Mouse (Mus musculus) splenic B cell, adult 2 months (primary cell): Measurements from ENCODE around the gene Fam192a.
A peak's percentile ranks its signal among the peaks of the same experiment; 100 is the strongest.

Experiments
- DNase-seq: peaks from one replicate; pipeline ENCODE4 v3.0.0-alpha.2; 2011; ENCODE audit warnings: low read depth, low spot score
- H3K27me3 ChIP-seq: 2 replicates; pipeline ENCODE4 v1.6.1; 2012; ENCODE audit warnings: mild to moderate bottlenecking, low read length, moderate library complexity, mixed read lengths; ENCODE audit not compliant: control insufficient read depth, poor library complexity, insufficient read depth, severe bottlenecking
- H3K36me3 ChIP-seq: 2 replicates; pipeline ENCODE4 v1.6.1; 2012; ENCODE audit warnings: mild to moderate bottlenecking, low read length, moderate library complexity, mixed read lengths; ENCODE audit not compliant: control insufficient read depth, poor library complexity, insufficient read depth, severe bottlenecking

The Fam192a gene

GRCm38 (mm10) chr8:94591691-94592090 lies 10.1 kb downstream of the Fam192a start:
- Histone ChIP-seq H3K27me3 (no peaks in the 10 kb centered on the region), H3K36me3 (peaks cover 8% of the 10 kb centered on the region)
- DNase-seq, result no peak

- Histone ChIP-seq H3K36me3 (peaks cover 10% of the 10 kb centered on the region), H3K27me3 (no peaks in the 10 kb centered on the region)
- peak; percentile 61 for DNase-seq
Observed at GRCm38 (mm10) chr8:94584238-94584817, 17.5 kb downstream of the Fam192a start.

GRCm38 (mm10) chr8:94582569-94582968 lies 19.2 kb downstream of the Fam192a start:
- Histone ChIP-seq H3K36me3 (peaks cover 3% of the 10 kb centered on the region), H3K27me3 (no peaks in the 10 kb centered on the region)
- no peak for DNase-seq

- Histone ChIP-seq H3K36me3 (peaks cover 3% of the 10 kb centered on the region), H3K27me3 (no peaks in the 10 kb centered on the region)
- no peak for DNase-seq
Observed at GRCm38 (mm10) chr8:94581820-94582483, 19.8 kb downstream of the Fam192a start.

- Histone ChIP-seq H3K36me3 (peaks cover 4% of the 10 kb centered on the region), H3K27me3 (no peaks in the 10 kb centered on the region)
- DNase-seq, result no peak
Observed at GRCm38 (mm10) chr8:94575148-94575547, 26.6 kb downstream of the Fam192a start.

GRCm38 (mm10) chr8:94574159-94574907 lies 27.5 kb downstream of the Fam192a start:
- Histone ChIP-seq H3K36me3 (peaks cover 4% of the 10 kb centered on the region), H3K27me3 (no peaks in the 10 kb centered on the region)
- no peak for DNase-seq

GRCm38 (mm10) chr8:94571896-94572295 lies 29.9 kb downstream of the Fam192a start:
- no peak for DNase-seq
- Histone ChIP-seq H3K36me3 (peaks cover 4% of the 10 kb centered on the region), H3K27me3 (no peaks in the 10 kb centered on the region)

GRCm38 (mm10) chr8:94569419-94569818 lies 32.4 kb downstream of the Fam192a start:
- peaks cover 4% of the 10 kb centered on the region for H3K36me3 ChIP-seq
- no peak for DNase-seq
- H3K27me3 ChIP-seq, result no peaks in the 10 kb centered on the region

- Histone ChIP-seq H3K36me3 (no peaks in the 10 kb centered on the region), H3K27me3 (no peaks in the 10 kb centered on the region)
- no peak for DNase-seq
Observed at GRCm38 (mm10) chr8:94568098-94568497, 33.7 kb downstream of the Fam192a start.

GRCm38 (mm10) chr8:94567159-94567849 lies 34.5 kb downstream of the Fam192a start:
- no peak for DNase-seq

GRCm38 (mm10) chr8:94566446-94567158 lies 35.2 kb downstream of the Fam192a start:
- no peaks in the 10 kb centered on the region for H3K36me3 ChIP-seq
- DNase-seq, result no peak
- H3K27me3 ChIP-seq, result no peaks in the 10 kb centered on the region

More at GRCm38 (mm10) chr8:94567159-94567849, 34.5 kb downstream of the Fam192a start:
- Histone ChIP-seq H3K27me3 (no peaks in the 10 kb centered on the region), H3K36me3 (no peaks in the 10 kb centered on the region)

GRCm38 (mm10) chr8:94566033-94566432 lies 35.8 kb downstream of the Fam192a start:
- no peaks in the 10 kb centered on the region for H3K27me3 ChIP-seq
- no peak for DNase-seq
- no peaks in the 10 kb centered on the region for H3K36me3 ChIP-seq

GRCm38 (mm10) chr8:94564421-94564820 lies 37.4 kb downstream of the Fam192a start:
- no peak for DNase-seq
- Histone ChIP-seq H3K36me3 (no peaks in the 10 kb centered on the region), H3K27me3 (no peaks in the 10 kb centered on the region)

GRCm38 (mm10) chr8:94561256-94561655 lies 40.5 kb downstream of the Fam192a start:
- Histone ChIP-seq H3K36me3 (no peaks in the 10 kb centered on the region), H3K27me3 (no peaks in the 10 kb centered on the region)
- no peak for DNase-seq
